Mouse (Mus musculus) ES-E14 (cell line): Measurements from ENCODE around the gene Gm12248. TPM values are rescaled to one million over a fixed set of nuclear protein-coding genes. Genes with fewer than 3 reads are reported as not detected.

ENCODE experiments used
- DNase-seq: peaks from one replicate; pipeline ENCODE4 v3.0.0-alpha.2; 2013; ENCODE audit warnings: low read depth, low spot score
- H3K27ac ChIP-seq: 2 replicates; pipeline ENCODE4 v1.5.1; 2012; ENCODE audit warnings: low read depth, mild to moderate bottlenecking, low read length, moderate library complexity, mixed read lengths; ENCODE audit not compliant: poor library complexity, insufficient read depth, severe bottlenecking
- H3K36me3 ChIP-seq: 2 replicates; pipeline ENCODE4 v1.6.1; 2012; ENCODE audit warnings: mild to moderate bottlenecking, low read length, moderate library complexity, mixed read lengths; ENCODE audit not compliant: control insufficient read depth, poor library complexity, insufficient read depth, severe bottlenecking
- H3K4me1 ChIP-seq, 2 experiments: fragments of 150-350 bp in 1 of 2; sonication (generic) in 1 of 2; 2 replicates each; pipeline ENCODE4 v1.6.1; 2012; ENCODE audit warnings: low read length in 2 of 2, mild to moderate bottlenecking in 1 of 2, mixed read lengths in 1 of 2; ENCODE audit not compliant: control insufficient read depth in 2 of 2, insufficient read depth in 2 of 2, poor library complexity in 1 of 2
- H3K4me3 ChIP-seq, 2 experiments: fragments of 150-350 bp in 1 of 2; sonication (generic) in 1 of 2; 2 replicates each; pipeline ENCODE4 v1.5.1; 2012; ENCODE audit warnings: low read length in 2 of 2, low read depth in 1 of 2, mild to moderate bottlenecking in 1 of 2, mixed read lengths in 1 of 2; ENCODE audit not compliant: insufficient read depth in 1 of 2, poor library complexity in 1 of 2, severe bottlenecking in 1 of 2
- H3K9ac ChIP-seq: 2 replicates; pipeline ENCODE4 v1.6.1; 2012; ENCODE audit warnings: low read depth, mild to moderate bottlenecking, low read length, mixed read lengths; ENCODE audit not compliant: poor library complexity, insufficient read depth, severe bottlenecking
- H3K9me3 ChIP-seq: fragments of 150-350 bp; sonication (generic); 2 replicates; pipeline ENCODE4 v1.6.1; 2012; ENCODE audit warnings: low read depth, mild to moderate bottlenecking, low read length; ENCODE audit not compliant: control insufficient read depth, insufficient read depth
- CHD2 ChIP-seq: IDR thresholded peaks from 2 replicates; pipeline ENCODE4 v1.6.1; 2014; ENCODE audit warnings: mild to moderate bottlenecking, low read depth, low read length, inconsistent platforms
- HCFC1 ChIP-seq: IDR thresholded peaks from 2 replicates; pipeline ENCODE4 v1.6.1; 2012; ENCODE audit warnings: low read length, inconsistent platforms, borderline replicate concordance; ENCODE audit not compliant: insufficient read depth
- MAFK ChIP-seq: IDR thresholded peaks from 2 replicates; pipeline ENCODE4 v1.6.1; 2014; ENCODE audit warnings: mild to moderate bottlenecking, low read depth, low read length, inconsistent platforms; ENCODE audit not compliant: insufficient read depth
- ZC3H11A ChIP-seq: IDR thresholded peaks from 2 replicates; pipeline ENCODE4 v1.6.1; 2012; ENCODE audit warnings: low read depth, mild to moderate bottlenecking, inconsistent platforms, low read length, borderline replicate concordance
- ZNF384 ChIP-seq: IDR thresholded peaks from 2 replicates; pipeline ENCODE4 v1.6.1; 2012; ENCODE audit warnings: low read depth, low read length, inconsistent platforms
- in situ Hi-C, 2 experiments: fragments of 600-800 bp; cut with MboI; formaldehyde crosslinking; loops; one replicate each; pipeline ENCODE4 v1.15.1; 2025; ENCODE audit warnings: low sequenced_read_pairs in 2 of 2, inconsistent platforms in 1 of 2; ENCODE audit not compliant: unreplicated experiment in 2 of 2
- total RNA-seq: library from RNA; depleted of rRNA; stranded (reverse); fragments of 300-350 nt; gene quantifications from 2 replicates; pipeline ENCODE4 v1.2.3, GENCODE M21; 2012

The Gm12248 gene
- total RNA-seq, 1 experiment, result 0.58 TPM

GRCm38 (mm10) chr11:58028981-58029380, 64.0 kb downstream of the Gm12248 start:
- Histone ChIP-seq H3K9me3 (no peaks in the 10 kb centered on the region), H3K4me1 (peaks cover 7 to 31% of the 10 kb centered on the region in 2 experiments), H3K4me3 (no peak overlapping the region), H3K27ac (no peak overlapping the region; the same call in 1 of the 2 replicates), H3K9ac (no peak overlapping the region), H3K36me3 (no peaks in the 10 kb centered on the region)
- no peak for DNase-seq
- in situ Hi-C loops, result no loop called here
- TF ChIP-seq ZC3H11A (no peak), MAFK (no peak), CHD2 (no peak), HCFC1 (no peak), ZNF384 (no peak)

GRCm38 (mm10) chr11:58026860-58027259, 66.1 kb downstream of the Gm12248 start:
- Histone ChIP-seq H3K4me3 (no peak overlapping the region), H3K4me1 (peaks cover 4 to 28% of the 10 kb centered on the region in 2 experiments), H3K9ac (no peak overlapping the region), H3K36me3 (no peaks in the 10 kb centered on the region), H3K27ac (no peak overlapping the region), H3K9me3 (no peaks in the 10 kb centered on the region)
- TF ChIP-seq CHD2 (no peak), HCFC1 (no peak), MAFK (no peak), ZNF384 (no peak), ZC3H11A (no peak)
- DNase-seq, result no peak
- in situ Hi-C loops, result no loop called here

- no peak overlapping the region for H3K4me3 ChIP-seq
- no peak for TF ChIP-seq HCFC1
- no peak for TF ChIP-seq ZNF384
- TF ChIP-seq ZC3H11A, result no peak
- TF ChIP-seq CHD2, result no peak
- no peak for TF ChIP-seq MAFK
- H3K9me3 ChIP-seq, result no peaks in the 10 kb centered on the region
- H3K27ac ChIP-seq, result no peak overlapping the region
- H3K4me1 ChIP-seq, result peaks cover 4 to 32% of the 10 kb centered on the region in 2 experiments
- no peaks in the 10 kb centered on the region for H3K36me3 ChIP-seq
- no peak for DNase-seq
- in situ Hi-C loops, result no loop called here
- H3K9ac ChIP-seq, result no peak overlapping the region
Measured at GRCm38 (mm10) chr11:58026337-58026736, 66.6 kb downstream of the Gm12248 start.

GRCm38 (mm10) chr11:58025881-58026280, 67.1 kb downstream of the Gm12248 start:
- TF ChIP-seq MAFK (no peak), HCFC1 (no peak), ZNF384 (no peak), CHD2 (no peak), ZC3H11A (no peak)
- Histone ChIP-seq H3K9ac (no peak overlapping the region), H3K4me3 (no peak overlapping the region), H3K4me1 (peaks cover 4 to 32% of the 10 kb centered on the region in 2 experiments), H3K36me3 (no peaks in the 10 kb centered on the region), H3K9me3 (no peaks in the 10 kb centered on the region), H3K27ac (no peak overlapping the region)
- no peak for DNase-seq
- in situ Hi-C loops, result no loop called here

- Histone ChIP-seq H3K36me3 (no peaks in the 10 kb centered on the region), H3K9ac (no peak overlapping the region), H3K27ac (no peak overlapping the region), H3K9me3 (no peaks in the 10 kb centered on the region), H3K4me3 (no peak overlapping the region), H3K4me1 (peaks cover 5 to 32% of the 10 kb centered on the region in 2 experiments; a peak in 3 of 4 replicates)
- in situ Hi-C loops, result no loop called here
- DNase-seq, result no peak
- TF ChIP-seq ZNF384 (no peak), CHD2 (no peak), MAFK (no peak), ZC3H11A (no peak), HCFC1 (no peak)
Measured at GRCm38 (mm10) chr11:58024671-58025070, 68.3 kb downstream of the Gm12248 start.
